Mouse (Mus musculus) gastrocnemius, adult 2 months (tissue): ENCODE measurements around the gene Olfr1260. TPM values are rescaled to one million over a fixed set of nuclear protein-coding genes. Genes with fewer than 3 reads are reported as not detected.

ENCODE experiments used
- DNase-seq: peaks from one replicate; pipeline ENCODE4 v3.0.0; 2022
- H3K27ac ChIP-seq: fragments of 200-600 bp; 2 replicates; pipeline ENCODE4 v1.8.1; 2022; ENCODE audit warnings: mild to moderate bottlenecking
- H3K4me3 ChIP-seq: fragments of 200-600 bp; 2 replicates; pipeline ENCODE4 v1.8.1; 2022; ENCODE audit warnings: mild to moderate bottlenecking, moderate library complexity
- CTCF ChIP-seq: fragments of 200-600 bp; IDR thresholded peaks from 2 replicates; pipeline ENCODE4 v1.8.1; 2022; ENCODE audit warnings: antibody characterized with exemption, mild to moderate bottlenecking, moderate library complexity
- intact Hi-C: fragments of 180-260 bp; cut with DNase I; formaldehyde crosslinking; loops from one replicate; pipeline ENCODE4 v1.15.1; 2025
- long read RNA-seq, 2 experiments: library from polyadenylated mRNA; stranded (forward); transcript quantifications; one replicate each; pipeline ENCODE4 v2.0.0; 2021
- total RNA-seq, 2 experiments: library from RNA; stranded (reverse); gene quantifications; 2 replicates each; pipeline ENCODE4 v1.2.3; 2021

The Olfr1260 gene
- not detected for total RNA-seq
- long read RNA-seq, experiment 1: 0 reads
- long read RNA-seq, experiment 2: 0 reads

GRCm38 (mm10) chr2:89974184-89974583 is at the start of gene Olfr1260:
Gene Olfr1260 (plus strand): TSS chr2:89974340.
- Histone ChIP-seq H3K27ac (no peak within 1 kb of the TSS), H3K4me3 (no peak within 1 kb of the TSS)
- TF ChIP-seq CTCF: no peak
- DNase-seq: no peak
- intact Hi-C loops: no loop called here

DNA sequence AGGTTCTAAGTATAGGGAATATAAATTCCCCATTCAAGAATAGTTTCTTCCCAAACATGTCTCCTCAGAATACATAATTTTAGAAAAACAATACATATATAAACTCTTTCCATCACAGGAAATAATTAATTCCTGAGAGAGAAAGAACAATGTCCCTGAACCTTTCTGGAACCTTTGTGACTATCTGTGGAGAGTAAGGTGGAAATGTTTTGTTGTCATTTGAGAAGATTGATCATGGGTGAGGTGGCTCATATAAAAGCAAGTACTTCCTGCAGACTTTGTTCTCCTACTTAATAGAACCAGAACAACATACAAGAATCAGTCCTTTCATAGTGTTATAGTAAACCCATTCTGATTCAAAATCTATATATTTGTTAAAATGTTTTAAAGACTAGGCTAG is 47.1 kb upstream of the Olfr1260 start, which contains the start of gene Olfr1258:
TSS of gene Olfr1258 (plus strand) at position 301 of the 400 bp plus-strand sequence.
- no peak for DNase-seq
- intact Hi-C loops: no loop called here
- Histone ChIP-seq H3K4me3 (no peak within 1 kb of the TSS), H3K27ac (no peak within 1 kb of the TSS)
- TF ChIP-seq CTCF: no peak

GRCm38 (mm10) chr2:89948564-89948963 is 25.6 kb upstream of the Olfr1260 start, which contains the start of gene Olfr1259:
Gene Olfr1259 (minus strand): TSS chr2:89948664.
- Histone ChIP-seq H3K4me3 (no peak within 1 kb of the TSS), H3K27ac (no peak within 1 kb of the TSS)
- DNase-seq: no peak
- intact Hi-C loops: no loop called here
- no peak for TF ChIP-seq CTCF

- no peak for TF ChIP-seq CTCF
- no peak for DNase-seq
- Histone ChIP-seq H3K4me3 (no peak overlapping the region), H3K27ac (no peak overlapping the region)
- intact Hi-C loops: no loop called here
These were observed 3.6 kb downstream of the Olfr1260 start for GRCm38 (mm10) chr2:89977709-89978108.

GRCm38 (mm10) chr2:89990921-89991320 is 16.8 kb downstream of the Olfr1260 start, which contains the start of gene Olfr1261:
Gene Olfr1261 (plus strand): TSS chr2:89991221.
- H3K27ac ChIP-seq: no peak within 1 kb of the TSS
- no peak within 1 kb of the TSS for H3K4me3 ChIP-seq
- no peak for DNase-seq
- no peak for TF ChIP-seq CTCF
- intact Hi-C loops: no loop called here

GRCm38 (mm10) chr2:89999845-90000244 is 25.7 kb downstream of the Olfr1260 start, which contains the start of gene Olfr1262:
Gene Olfr1262 (plus strand): TSS chr2:90000145.
- intact Hi-C loops: no loop called here
- no peak for TF ChIP-seq CTCF
- no peak within 1 kb of the TSS for H3K27ac ChIP-seq
- no peak within 1 kb of the TSS for H3K4me3 ChIP-seq
- DNase-seq: no peak

DNA sequence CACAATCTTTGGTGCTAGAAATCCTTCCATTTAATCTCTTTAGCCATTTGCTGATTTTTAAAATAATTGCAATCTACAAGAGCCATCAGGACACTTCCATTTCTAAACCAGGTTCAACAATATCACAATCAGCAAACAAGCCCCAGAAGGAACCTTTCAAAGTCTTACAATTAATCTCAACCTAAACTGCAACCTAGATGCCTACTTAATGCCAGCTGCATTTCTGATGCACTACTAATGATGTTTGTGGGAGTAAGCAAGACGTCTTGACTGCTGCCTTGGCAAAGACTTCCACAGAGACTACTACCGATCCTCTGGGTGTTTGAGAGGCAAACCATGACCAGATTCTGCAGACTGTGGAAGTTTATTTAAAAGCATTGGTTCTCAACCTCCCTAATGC is 37.7 kb downstream of the Olfr1260 start, which contains the start of gene Olfr1263:
TSS of gene Olfr1263 (plus strand) at position 301 of the 400 bp plus-strand sequence.
- intact Hi-C loops: no loop called here
- no peak within 1 kb of the TSS for H3K4me3 ChIP-seq
- no peak for TF ChIP-seq CTCF
- no peak within 1 kb of the TSS for H3K27ac ChIP-seq
- no peak for DNase-seq

- intact Hi-C loops: no loop called here
- no peak within 1 kb of the TSS for H3K27ac ChIP-seq
- no peak for DNase-seq
- H3K4me3 ChIP-seq: no peak within 1 kb of the TSS
- TF ChIP-seq CTCF: no peak
These were observed 51.3 kb downstream of the Olfr1260 start, which contains the start of gene Olfr1264 for GRCm38 (mm10) chr2:90025477-90025876. Gene Olfr1264 (minus strand): TSS chr2:90025577.

Other genes starting within 250 kb of the Olfr1260 start
- gene Olfr1252, start 249.3 kb upstream of the Olfr1260 start, total RNA-seq: not detected
- not detected for gene Olfr1253, start 217.2 kb upstream of the Olfr1260 start, total RNA-seq
- not detected for gene Olfr1254, start 180.7 kb upstream of the Olfr1260 start, total RNA-seq
- not detected for gene Olfr1255, start 162.3 kb upstream of the Olfr1260 start, total RNA-seq
- gene Olfr1256, start 132.8 kb upstream of the Olfr1260 start, total RNA-seq: not detected
- gene Olfr48, start 126.1 kb upstream of the Olfr1260 start, total RNA-seq: not detected
- gene Olfr1257, start 95.9 kb upstream of the Olfr1260 start, total RNA-seq: not detected
- gene Olfr1258, start 47.0 kb upstream of the Olfr1260 start, total RNA-seq: not detected
- gene Olfr1259, start 25.7 kb upstream of the Olfr1260 start, total RNA-seq: not detected
- gene Olfr1261, start 16.9 kb downstream of the Olfr1260 start, total RNA-seq: not detected
- gene Olfr1262, start 25.8 kb downstream of the Olfr1260 start, total RNA-seq: not detected
- not detected for gene Olfr1263, start 37.8 kb downstream of the Olfr1260 start, total RNA-seq
- not detected for gene Olfr1264, start 51.2 kb downstream of the Olfr1260 start, total RNA-seq
- gene Olfr1265, start 61.0 kb downstream of the Olfr1260 start, total RNA-seq: not detected
- gene Olfr140, start 89.3 kb downstream of the Olfr1260 start, total RNA-seq: not detected
- gene Olfr1269, start 147.1 kb downstream of the Olfr1260 start, total RNA-seq: not detected
- gene Olfr32, start 168.0 kb downstream of the Olfr1260 start, total RNA-seq: not detected
- gene Olfr1270, start 178.8 kb downstream of the Olfr1260 start, total RNA-seq: not detected